Mouse (Mus musculus) kidney, adult 2 months (tissue): ENCODE results near the gene Mcm6. TPM values are rescaled to one million over a fixed set of nuclear protein-coding genes. Genes with fewer than 3 reads are reported as not detected.

Experiments used
- DNase-seq: peaks from one replicate; pipeline ENCODE4 v3.0.0; 2021
- H3K27ac ChIP-seq: fragments of 200-500 bp; 2 replicates; pipeline ENCODE4 v1.5.1; 2012; ENCODE audit warnings: low read depth, low read length, control low read depth, inconsistent platforms; ENCODE audit not compliant: insufficient read depth
- H3K27me3 ChIP-seq: fragments of 200-500 bp; replicated peaks from 2 replicates; pipeline ENCODE4 v1.6.1; 2012; ENCODE audit warnings: mild to moderate bottlenecking, moderate library complexity, low read length, inconsistent platforms; ENCODE audit not compliant: control insufficient read depth, insufficient read depth
- H3K36me3 ChIP-seq: fragments of 200-500 bp; 2 replicates; pipeline ENCODE4 v1.6.1; 2012; ENCODE audit warnings: mild to moderate bottlenecking, moderate library complexity, low read length, inconsistent platforms; ENCODE audit not compliant: control insufficient read depth, insufficient read depth
- H3K4me1 ChIP-seq: fragments of 200-500 bp; 2 replicates; pipeline ENCODE4 v1.6.1; 2011; ENCODE audit warnings: low read length; ENCODE audit not compliant: control insufficient read depth, insufficient read depth
- H3K4me3 ChIP-seq: fragments of 200-500 bp; 2 replicates; pipeline ENCODE4 v1.5.1; 2011; ENCODE audit warnings: mild to moderate bottlenecking, low read depth, low read length, control low read depth; ENCODE audit not compliant: insufficient read depth
- CTCF ChIP-seq: fragments of 200-500 bp; conservative IDR thresholded peaks from 2 replicates; pipeline ENCODE4 v1.5.1; 2011; ENCODE audit warnings: low read depth, mild to moderate bottlenecking, control low read depth, low read length, moderate library complexity, mixed read lengths; ENCODE audit not compliant: insufficient read depth, insufficient read length
- POLR2A ChIP-seq: fragments of 200-500 bp; IDR thresholded peaks from one replicate; pipeline ENCODE4 v1.6.1; 2011; ENCODE audit warnings: low read depth, low read length, control low read depth
- WGBS: fragments of 180-500 bp; shearing (Covaris S2); methylation state at CpG from one replicate; pipeline ENCODE4 v1.1.7; 2018; 5-methylcytosine and 5-hydroxymethylcytosine counted together
- polyA plus RNA-seq: library from polyadenylated mRNA; depleted of rRNA; stranded (reverse); fragments of >200 nt; gene quantifications from 2 replicates; pipeline ENCODE4 v1.2.3, GENCODE M21; 2012

Mcm6 gene
- polyA plus RNA-seq, 1 experiment = 8.3 TPM

DNA sequence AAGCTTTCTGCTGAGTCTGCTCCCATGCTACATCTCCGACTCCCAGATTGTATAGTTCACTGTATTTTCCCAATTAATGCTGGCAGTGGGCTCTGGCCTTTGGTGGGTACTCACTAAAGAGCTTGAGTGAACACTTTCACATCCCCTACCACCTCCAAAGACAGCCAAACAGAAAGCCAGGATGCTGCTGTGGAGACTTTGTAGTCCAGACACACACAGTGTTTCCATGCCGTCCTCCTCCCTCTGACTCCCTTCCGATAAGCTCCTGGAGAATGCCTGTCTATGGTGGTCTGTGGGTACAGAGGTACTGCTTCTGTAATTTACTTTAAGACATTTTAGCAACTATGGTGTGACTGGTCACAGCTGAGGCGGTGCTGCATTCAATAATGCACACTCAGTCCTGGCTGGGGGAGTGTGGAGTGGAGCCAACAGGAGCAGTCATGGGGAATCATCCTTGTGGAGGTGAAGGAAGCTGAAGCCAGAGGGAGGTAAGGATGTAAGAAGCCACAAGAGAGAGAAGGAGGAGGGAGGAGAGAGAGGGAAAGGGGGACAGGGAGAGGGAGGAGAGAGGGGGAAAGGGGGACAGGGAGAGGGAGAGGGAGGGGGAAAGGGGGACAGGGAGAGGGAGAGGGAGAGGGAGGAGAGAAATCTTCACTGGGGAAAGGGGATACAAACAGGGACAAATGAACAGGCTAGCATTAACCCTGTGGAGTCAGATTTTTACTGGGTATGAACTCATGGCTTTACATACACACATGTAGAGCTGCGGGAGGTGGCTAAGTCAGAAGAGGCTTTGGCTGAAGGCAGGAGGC lies 63.5 kb downstream of the Mcm6 start:
- no peak for DNase-seq
- WGBS = 71% methylated on average over 5 of the region's 5 CpGs
- H3K36me3 ChIP-seq = no peaks in the 10 kb centered on the region
- TF ChIP-seq POLR2A = no peak
- TF ChIP-seq CTCF = no peak
- H3K4me1 ChIP-seq = no peaks in the 10 kb centered on the region
- no peaks in the 10 kb centered on the region for H3K27me3 ChIP-seq
- no peak overlapping the region for H3K27ac ChIP-seq
- no peak overlapping the region for H3K4me3 ChIP-seq

DNA sequence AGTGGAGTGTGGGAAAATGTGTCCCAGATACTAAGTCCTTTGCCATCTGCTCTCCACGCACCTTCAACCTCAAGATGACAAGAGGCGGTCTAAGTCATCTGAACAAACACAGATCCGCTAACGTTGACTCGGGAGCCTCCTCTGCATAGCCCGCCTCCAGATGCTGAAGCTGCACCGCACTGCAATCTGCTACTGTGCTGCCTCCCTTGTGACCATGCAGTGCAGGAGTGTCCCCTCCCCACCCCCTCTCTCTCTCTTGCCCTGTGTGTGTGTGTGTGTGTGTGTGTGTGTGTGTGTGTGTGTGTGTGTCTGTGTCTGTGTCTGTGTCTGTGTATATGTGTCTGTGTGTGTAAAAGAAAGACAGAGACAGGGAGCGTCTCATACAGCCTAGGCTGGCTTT lies 64.2 kb downstream of the Mcm6 start:
- 71% methylated on average over 8 of the region's 8 CpGs for WGBS
- DNase-seq = no peak
- TF ChIP-seq POLR2A (no peak), CTCF (no peak)
- Histone ChIP-seq H3K36me3 (no peaks in the 10 kb centered on the region), H3K4me1 (no peaks in the 10 kb centered on the region), H3K27me3 (no peaks in the 10 kb centered on the region), H3K4me3 (no peak overlapping the region), H3K27ac (no peak overlapping the region)

DNA sequence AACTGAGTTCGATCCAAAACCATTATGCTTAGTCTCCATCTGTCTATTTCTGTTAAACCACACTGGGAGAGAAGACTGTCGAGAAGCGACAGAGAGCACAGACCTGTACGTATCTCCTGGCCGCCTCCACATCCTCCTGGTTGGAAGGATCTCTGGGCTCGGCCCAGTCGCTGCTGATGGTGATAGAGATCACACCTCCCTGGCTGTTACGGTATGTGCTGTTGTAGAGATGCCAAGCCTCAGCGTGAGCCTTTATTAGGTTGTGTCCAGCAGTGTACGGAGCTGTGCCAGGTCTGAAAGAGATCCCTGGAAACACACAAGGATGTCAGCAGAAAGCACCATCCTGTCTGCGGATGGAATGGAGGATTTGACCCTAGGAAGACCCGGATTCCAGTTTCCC lies 65.9 kb downstream of the Mcm6 start:
- WGBS = 80% methylated on average over 12 of the region's 12 CpGs
- H3K36me3 ChIP-seq = no peaks in the 10 kb centered on the region

DNA sequence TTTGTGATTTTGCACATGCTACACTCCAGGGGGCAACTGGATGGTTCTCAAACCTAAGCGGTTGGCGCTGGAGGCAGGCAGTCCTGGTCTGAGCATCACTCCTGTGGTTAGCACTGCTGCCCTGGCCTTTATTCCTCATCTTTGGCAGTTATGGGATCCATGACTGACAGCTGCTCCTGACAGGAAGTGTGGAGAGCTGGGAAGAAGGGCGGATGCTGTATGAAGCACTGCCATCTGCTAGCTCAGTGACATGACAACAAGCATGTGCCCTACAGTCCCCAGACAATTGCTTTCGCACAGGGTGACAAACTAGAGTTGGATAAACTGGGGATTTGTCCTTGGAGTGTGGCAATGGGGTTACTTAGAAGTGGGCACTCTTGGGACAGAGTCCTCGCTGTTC lies 69.2 kb downstream of the Mcm6 start:
- H3K36me3 ChIP-seq = no peaks in the 10 kb centered on the region
- WGBS = 93% methylated on average over 5 of the region's 5 CpGs
- H3K27me3 ChIP-seq = no peaks in the 10 kb centered on the region
- no peak for DNase-seq
- no peak overlapping the region for H3K27ac ChIP-seq
- no peak overlapping the region for H3K4me3 ChIP-seq
- no peaks in the 10 kb centered on the region for H3K4me1 ChIP-seq
- TF ChIP-seq CTCF = no peak
- no peak for TF ChIP-seq POLR2A

More for the DNA sequence above, 65.9 kb downstream of the Mcm6 start:
- no peak for TF ChIP-seq CTCF
- no peak for TF ChIP-seq POLR2A
- Histone ChIP-seq H3K27ac (no peak overlapping the region), H3K27me3 (no peaks in the 10 kb centered on the region), H3K4me1 (no peaks in the 10 kb centered on the region), H3K4me3 (no peak overlapping the region)
- DNase-seq = no peak

DNA sequence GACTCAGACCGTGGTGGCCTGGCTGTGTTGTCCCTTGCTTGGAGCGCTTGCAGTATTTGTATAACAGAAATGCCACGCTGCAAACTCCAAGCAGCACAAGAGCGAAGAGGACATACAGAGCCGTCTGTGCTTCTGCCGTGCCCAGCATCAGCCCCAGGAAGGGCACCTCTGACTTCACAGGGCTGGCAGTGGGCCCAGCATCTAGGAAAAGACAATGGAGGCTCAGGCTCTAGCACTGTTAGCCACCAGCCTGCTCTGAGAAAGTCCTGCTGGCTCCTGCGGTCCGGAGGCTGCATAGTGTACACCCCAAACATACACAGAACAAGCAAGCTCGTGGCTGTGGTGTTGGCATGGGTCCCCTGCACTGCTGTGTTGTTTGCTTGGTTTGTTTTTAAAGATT lies 74.3 kb downstream of the Mcm6 start:
- no peaks in the 10 kb centered on the region for H3K4me1 ChIP-seq
- H3K27ac ChIP-seq = no peak overlapping the region
- H3K4me3 ChIP-seq = no peak overlapping the region
- H3K36me3 ChIP-seq = no peaks in the 10 kb centered on the region
- no peak for DNase-seq
- TF ChIP-seq CTCF = no peak
- no peak for TF ChIP-seq POLR2A
- no peaks in the 10 kb centered on the region for H3K27me3 ChIP-seq
- 89% methylated on average over 9 of the region's 9 CpGs for WGBS

DNA sequence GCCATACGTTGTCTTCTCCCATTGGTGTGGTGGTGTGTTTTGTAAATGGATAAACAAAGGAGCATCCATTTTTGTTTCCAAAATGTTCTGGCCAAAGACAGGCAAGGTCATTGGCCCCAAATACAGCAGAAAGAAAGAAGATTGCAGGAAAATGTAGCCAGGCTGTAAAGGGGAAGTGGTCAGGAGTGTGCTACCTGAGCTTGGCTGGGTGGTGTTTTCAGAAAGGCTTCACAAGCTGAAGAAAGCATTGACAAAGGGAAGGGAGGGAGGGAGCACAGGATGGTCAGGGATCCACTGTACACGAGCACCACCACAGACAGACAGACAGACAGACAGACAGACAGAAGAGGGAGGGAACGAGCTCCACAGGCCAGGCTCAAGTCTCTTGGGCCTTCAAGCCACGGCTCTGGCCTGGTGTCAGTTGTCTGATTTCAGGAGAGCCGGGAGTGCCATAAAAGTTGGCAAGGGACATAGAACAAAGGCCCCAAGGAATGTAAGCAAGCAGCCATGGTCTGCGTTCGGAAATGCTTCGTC lies 75.2 kb downstream of the Mcm6 start:
- no peak overlapping the region for H3K27ac ChIP-seq
- H3K4me3 ChIP-seq = no peak overlapping the region
- no peaks in the 10 kb centered on the region for H3K27me3 ChIP-seq
- H3K36me3 ChIP-seq = peaks cover 4% of the 10 kb centered on the region
- WGBS = 78% methylated on average over 8 of the region's 8 CpGs
- TF ChIP-seq CTCF = no peak
- no peak for TF ChIP-seq POLR2A
- no peak for DNase-seq
- no peaks in the 10 kb centered on the region for H3K4me1 ChIP-seq

DNA sequence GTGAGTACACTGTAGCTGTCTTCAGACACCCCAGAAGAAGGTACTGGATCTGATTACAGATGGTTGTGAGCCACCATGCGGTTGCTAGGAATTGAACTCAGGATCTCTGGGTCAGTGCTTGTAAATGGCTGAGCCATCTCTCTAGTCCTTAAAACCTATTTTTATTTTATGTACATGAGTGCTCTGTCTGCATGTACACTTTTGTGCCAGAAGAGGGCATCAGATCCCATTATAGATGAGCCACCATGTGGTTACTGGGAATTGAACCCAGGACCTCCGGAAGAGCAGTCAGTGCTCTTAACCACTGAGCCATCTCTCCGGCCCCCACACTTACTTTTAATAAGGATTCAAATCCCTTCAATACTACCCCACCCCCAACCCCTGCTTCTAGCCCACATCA lies 76.5 kb downstream of the Mcm6 start:
- peaks cover 6% of the 10 kb centered on the region for H3K36me3 ChIP-seq
- H3K4me1 ChIP-seq = no peaks in the 10 kb centered on the region
- no peak for DNase-seq
- H3K4me3 ChIP-seq = no peak overlapping the region
- no peaks in the 10 kb centered on the region for H3K27me3 ChIP-seq
- TF ChIP-seq CTCF = no peak
- no peak for TF ChIP-seq POLR2A
- WGBS = 97% methylated on average over 3 of the region's 3 CpGs
- no peak overlapping the region for H3K27ac ChIP-seq
